Mouse (Mus musculus) brain, embryonic 14.5 days (tissue): ENCODE measurements around the gene Ctsl. TPM values are rescaled to one million over a fixed set of nuclear protein-coding genes. Genes with fewer than 3 reads are reported as not detected.

Source experiments
- DNase-seq: peaks from one replicate; pipeline ENCODE4 v3.0.0-alpha.2; 2011; ENCODE audit warnings: low read depth
- CTCF ChIP-seq: fragments of 200-500 bp; IDR thresholded peaks from 2 replicates; pipeline ENCODE4 v1.5.1; 2012; ENCODE audit warnings: inconsistent platforms, mild to moderate bottlenecking, moderate library complexity, borderline replicate concordance; ENCODE audit not compliant: insufficient read depth, insufficient read length; ENCODE audit errors: extremely low read depth
- POLR2A ChIP-seq: fragments of 200-500 bp; IDR thresholded peaks from 2 replicates; pipeline ENCODE4 v1.6.1; 2012; ENCODE audit warnings: mild to moderate bottlenecking, inconsistent platforms, borderline replicate concordance; ENCODE audit not compliant: poor library complexity, insufficient read depth, insufficient read length, severe bottlenecking; ENCODE audit errors: extremely low read depth
- polyA plus RNA-seq: library from polyadenylated mRNA; depleted of rRNA; stranded (reverse); fragments of >200 nt; gene quantifications from 2 replicates; pipeline ENCODE4 v1.2.3, GENCODE M21; 2012

The Ctsl gene
- polyA plus RNA-seq, 1 experiment = 83.3 TPM

- TF ChIP-seq POLR2A (no peak), CTCF (no peak)
- DNase-seq = peak; percentile 43
Observed at GRCm38 (mm10) chr13:64400801-64401361, 30.2 kb upstream of the Ctsl start.

- TF ChIP-seq CTCF (no peak), POLR2A (no peak)
Observed at GRCm38 (mm10) chr13:64399906-64400305, 29.2 kb upstream of the Ctsl start.

GRCm38 (mm10) chr13:64398065-64398464 lies 27.4 kb upstream of the Ctsl start:
- TF ChIP-seq CTCF (no peak), POLR2A (no peak)
- DNase-seq = no peak

More at GRCm38 (mm10) chr13:64399906-64400305, 29.2 kb upstream of the Ctsl start:
- DNase-seq = no peak

GRCm38 (mm10) chr13:64396979-64397378 lies 26.3 kb upstream of the Ctsl start:
- TF ChIP-seq CTCF = no peak
- TF ChIP-seq POLR2A = no peak
- no peak for DNase-seq

- TF ChIP-seq POLR2A (no peak), CTCF (no peak)
- DNase-seq = no peak
Observed at GRCm38 (mm10) chr13:64388415-64388814, 17.7 kb upstream of the Ctsl start.

- no peak for TF ChIP-seq CTCF
- TF ChIP-seq POLR2A = no peak
- DNase-seq = no peak
Observed at GRCm38 (mm10) chr13:64386048-64386447, 15.4 kb upstream of the Ctsl start.

- DNase-seq = no peak
- no peak for TF ChIP-seq CTCF
- TF ChIP-seq POLR2A = no peak
Observed at GRCm38 (mm10) chr13:64384937-64385336, 14.2 kb upstream of the Ctsl start.

GRCm38 (mm10) chr13:64380251-64380650 lies 9.6 kb upstream of the Ctsl start:
- no peak for DNase-seq
- TF ChIP-seq CTCF (no peak), POLR2A (no peak)

GRCm38 (mm10) chr13:64378601-64379000 lies 7.9 kb upstream of the Ctsl start:
- no peak for DNase-seq
- TF ChIP-seq CTCF (no peak), POLR2A (no peak)

- no peak for DNase-seq
- TF ChIP-seq CTCF (no peak), POLR2A (no peak)
Observed at GRCm38 (mm10) chr13:64376472-64376871, 5.8 kb upstream of the Ctsl start.

GRCm38 (mm10) chr13:64375160-64375559 lies 4.5 kb upstream of the Ctsl start:
- TF ChIP-seq POLR2A (no peak), CTCF (no peak)

GRCm38 (mm10) chr13:64373695-64374094 lies 3.0 kb upstream of the Ctsl start:
- TF ChIP-seq CTCF (no peak), POLR2A (no peak)
- peak; percentile 9 for DNase-seq

More at GRCm38 (mm10) chr13:64375160-64375559, 4.5 kb upstream of the Ctsl start:
- no peak for DNase-seq
